Mouse (Mus musculus): ENCODE measurements around the gene Hdhd3.

GRCm38 (mm10) chr4:62541802-62542201, 38.5 kb upstream of the Hdhd3 start:
- no peak for TF ChIP-seq CTCF (IDR thresholded peaks at IDR 0.05)
- no peak for TF ChIP-seq POLR2A (IDR thresholded peaks at IDR 0.05; ENCODE audit: insufficient read depth, low read depth, low read length)
- TF ChIP-seq EP300 (IDR thresholded peaks at IDR 0.05; ENCODE audit: insufficient read depth, low read depth, low read length) = no peak

Measured in heart, adult 2 months (tissue).